Mouse (Mus musculus) forebrain, embryonic 15.5 days (tissue): ENCODE data around the gene Ugt1a6b. TPM values are rescaled to one million over a fixed set of nuclear protein-coding genes. Genes with fewer than 3 reads are reported as not detected.
A peak's percentile ranks its signal among the peaks of the same experiment; 100 is the strongest.

Source experiments
- ATAC-seq: fragments of 200-750 bp; cut with Nextera tagmentation; replicated peaks from 2 replicates; pipeline ENCODE4 v1.8.0; 2017; ENCODE audit warnings: mild to moderate bottlenecking, moderate TSS enrichment, moderate library complexity
- H3K27ac ChIP-seq: fragments of 300-500 bp; sonication (generic); replicated peaks from 2 replicates; pipeline ENCODE4 v1.5.1; 2015; ENCODE audit warnings: mild to moderate bottlenecking, inconsistent platforms
- H3K27me3 ChIP-seq: fragments of 300-500 bp; sonication (generic); 2 replicates; pipeline ENCODE4 v1.6.1; 2015; ENCODE audit warnings: inconsistent platforms
- H3K36me3 ChIP-seq: fragments of 300-500 bp; sonication (generic); 2 replicates; pipeline ENCODE4 v1.6.1; 2015; ENCODE audit warnings: mild to moderate bottlenecking, inconsistent platforms
- H3K4me1 ChIP-seq: fragments of 300-500 bp; sonication (generic); 2 replicates; pipeline ENCODE4 v1.6.1; 2015; ENCODE audit warnings: inconsistent platforms
- H3K4me2 ChIP-seq: fragments of 300-500 bp; sonication (generic); replicated peaks from 2 replicates; pipeline ENCODE4 v1.6.1; 2015; ENCODE audit warnings: mild to moderate bottlenecking, inconsistent platforms
- H3K4me3 ChIP-seq: fragments of 300-500 bp; sonication (generic); 2 replicates; pipeline ENCODE4 v1.5.1; 2015; ENCODE audit warnings: mild to moderate bottlenecking, inconsistent platforms
- H3K9ac ChIP-seq: fragments of 300-500 bp; sonication (generic); replicated peaks from 2 replicates; pipeline ENCODE4 v1.6.1; 2015; ENCODE audit warnings: mild to moderate bottlenecking, inconsistent platforms
- H3K9me3 ChIP-seq: fragments of 300-500 bp; sonication (generic); 2 replicates; pipeline ENCODE4 v1.6.1; 2016; ENCODE audit warnings: inconsistent platforms
- WGBS: fragments of 180-500 bp; shearing (Covaris S2); methylation state at CpG from one replicate; pipeline ENCODE4 v1.1.7; 2015; ENCODE audit warnings: mixed read lengths; 5-methylcytosine and 5-hydroxymethylcytosine counted together
- polyA plus RNA-seq: library from polyadenylated mRNA; unstranded; fragments of >200 nt; fragmentation: Nextera tagmentation; extraction: Ambion mirVana; gene quantifications from 2 replicates; pipeline ENCODE4 v1.2.1, GENCODE M21; 2015

Ugt1a6b gene
- polyA plus RNA-seq, 1 experiment from 2014 or later, result 2.3 TPM

- H3K4me1 ChIP-seq, result no peaks in the 10 kb centered on the region
Observed at GRCm38 (mm10) chr1:88230981-88231802, 128.1 kb downstream of the Ugt1a6b start.

GRCm38 (mm10) chr1:88231803-88232499 lies 128.9 kb downstream of the Ugt1a6b start:
- H3K4me3 ChIP-seq, result no peak overlapping the region
- H3K27ac ChIP-seq, result no peak overlapping the region
- H3K4me1 ChIP-seq, result no peaks in the 10 kb centered on the region
- no peaks in the 10 kb centered on the region for H3K36me3 ChIP-seq
- 68% methylated on average over 7 of the region's 7 CpGs for WGBS
- no peak for ATAC-seq
- no peak overlapping the region for H3K4me2 ChIP-seq
- no peaks in the 10 kb centered on the region for H3K27me3 ChIP-seq
- H3K9ac ChIP-seq, result no peak overlapping the region
- H3K9me3 ChIP-seq, result peaks cover 91% of the 10 kb centered on the region

More at GRCm38 (mm10) chr1:88230981-88231802, 128.1 kb downstream of the Ugt1a6b start:
- 78% methylated on average over 6 of the region's 6 CpGs for whole genome bisulfite sequencing
- H3K9ac ChIP-seq, result no peak overlapping the region
- no peak overlapping the region for H3K27ac ChIP-seq
- no peak for ATAC-seq
- no peaks in the 10 kb centered on the region for H3K27me3 ChIP-seq
- no peak overlapping the region for H3K4me2 ChIP-seq
- no peaks in the 10 kb centered on the region for H3K36me3 ChIP-seq
- no peak overlapping the region for H3K4me3 ChIP-seq
- peaks cover 95% of the 10 kb centered on the region for H3K9me3 ChIP-seq

- ATAC-seq, result no peak
- Histone ChIP-seq H3K27ac (no peak overlapping the region), H3K4me3 (no peak overlapping the region), H3K4me1 (no peaks in the 10 kb centered on the region), H3K27me3 (no peaks in the 10 kb centered on the region), H3K36me3 (no peaks in the 10 kb centered on the region), H3K4me2 (no peak overlapping the region), H3K9ac (no peak overlapping the region), H3K9me3 (peaks cover 91% of the 10 kb centered on the region)
- 54% methylated on average over 3 of the region's 3 CpGs for WGBS
Observed at GRCm38 (mm10) chr1:88232664-88233380, 129.8 kb downstream of the Ugt1a6b start.

- Histone ChIP-seq H3K27ac (no peak overlapping the region), H3K27me3 (no peaks in the 10 kb centered on the region), H3K4me2 (no peak overlapping the region), H3K4me3 (no peak overlapping the region), H3K36me3 (no peaks in the 10 kb centered on the region), H3K4me1 (no peaks in the 10 kb centered on the region), H3K9ac (no peak overlapping the region), H3K9me3 (peaks cover 91% of the 10 kb centered on the region)
- ATAC-seq, result no peak
- WGBS, result 70% methylated on average over 14 of the region's 14 CpGs
Observed at GRCm38 (mm10) chr1:88233421-88234247, 130.6 kb downstream of the Ugt1a6b start.

- Histone ChIP-seq H3K27ac (no peak overlapping the region), H3K36me3 (no peaks in the 10 kb centered on the region), H3K4me1 (no peaks in the 10 kb centered on the region), H3K4me2 (no peak overlapping the region), H3K9me3 (peaks cover 91% of the 10 kb centered on the region), H3K9ac (no peak overlapping the region), H3K27me3 (no peaks in the 10 kb centered on the region), H3K4me3 (no peak overlapping the region)
- 64% methylated on average over 4 of the region's 4 CpGs for WGBS
- no peak for ATAC-seq
Observed at GRCm38 (mm10) chr1:88234248-88234610, 131.2 kb downstream of the Ugt1a6b start.

GRCm38 (mm10) chr1:88234646-88235045 lies 131.6 kb downstream of the Ugt1a6b start:
- H3K27me3 ChIP-seq, result no peaks in the 10 kb centered on the region
- ATAC-seq, result no peak
- H3K4me2 ChIP-seq, result no peak overlapping the region
- WGBS, result 44% methylated on average over 5 of the region's 5 CpGs
- no peak overlapping the region for H3K4me3 ChIP-seq
- no peak overlapping the region for H3K27ac ChIP-seq
- no peak overlapping the region for H3K9ac ChIP-seq
- no peaks in the 10 kb centered on the region for H3K4me1 ChIP-seq
- peaks cover 92% of the 10 kb centered on the region for H3K9me3 ChIP-seq
- H3K36me3 ChIP-seq, result no peaks in the 10 kb centered on the region

GRCm38 (mm10) chr1:88235046-88235893 lies 132.2 kb downstream of the Ugt1a6b start:
- 68% methylated on average over 11 of the region's 11 CpGs for WGBS
- no peak for ATAC-seq
- H3K4me3 ChIP-seq, result no peak overlapping the region
- H3K27me3 ChIP-seq, result no peaks in the 10 kb centered on the region
- H3K9me3 ChIP-seq, result peaks cover 92% of the 10 kb centered on the region
- H3K4me2 ChIP-seq, result no peak overlapping the region
- H3K9ac ChIP-seq, result no peak overlapping the region
- no peaks in the 10 kb centered on the region for H3K36me3 ChIP-seq
- no peaks in the 10 kb centered on the region for H3K4me1 ChIP-seq
- no peak overlapping the region for H3K27ac ChIP-seq

GRCm38 (mm10) chr1:88235894-88236415 lies 132.9 kb downstream of the Ugt1a6b start:
- ATAC-seq, result no peak
- 66% methylated on average over 4 of the region's 4 CpGs for WGBS

GRCm38 (mm10) chr1:88237311-88237710 lies 134.3 kb downstream of the Ugt1a6b start:
- ATAC-seq, result no peak
- H3K9me3 ChIP-seq, result peaks cover 90% of the 10 kb centered on the region
- H3K9ac ChIP-seq, result no peak overlapping the region
- H3K36me3 ChIP-seq, result no peaks in the 10 kb centered on the region
- H3K27ac ChIP-seq, result no peak overlapping the region
- no peak overlapping the region for H3K4me3 ChIP-seq
- H3K4me1 ChIP-seq, result no peaks in the 10 kb centered on the region
- H3K27me3 ChIP-seq, result no peaks in the 10 kb centered on the region
- 76% methylated on average over 5 of the region's 5 CpGs for WGBS
- no peak overlapping the region for H3K4me2 ChIP-seq

More at GRCm38 (mm10) chr1:88235894-88236415, 132.9 kb downstream of the Ugt1a6b start:
- Histone ChIP-seq H3K36me3 (no peaks in the 10 kb centered on the region), H3K4me2 (no peak overlapping the region), H3K27me3 (no peaks in the 10 kb centered on the region), H3K27ac (no peak overlapping the region), H3K9me3 (peaks cover 93% of the 10 kb centered on the region), H3K4me1 (no peaks in the 10 kb centered on the region), H3K9ac (no peak overlapping the region), H3K4me3 (no peak overlapping the region)

GRCm38 (mm10) chr1:88238771-88239170 lies 135.7 kb downstream of the Ugt1a6b start:
- Histone ChIP-seq H3K9me3 (peaks cover 90% of the 10 kb centered on the region), H3K4me3 (no peak overlapping the region), H3K9ac (no peak overlapping the region), H3K27me3 (no peaks in the 10 kb centered on the region), H3K4me2 (no peak overlapping the region), H3K36me3 (no peaks in the 10 kb centered on the region), H3K27ac (no peak overlapping the region), H3K4me1 (no peaks in the 10 kb centered on the region)
- WGBS, result 81% methylated on average over 6 of the region's 6 CpGs
- 0 out of 2 replicates have a peak, but pooled peaks have one; percentile 11 for ATAC-seq

GRCm38 (mm10) chr1:88240072-88240471 lies 137.0 kb downstream of the Ugt1a6b start:
- WGBS, result 74% methylated on average over 5 of the region's 5 CpGs
- ATAC-seq, result no peak
- Histone ChIP-seq H3K27me3 (no peaks in the 10 kb centered on the region), H3K9ac (no peak overlapping the region), H3K4me3 (no peak overlapping the region), H3K4me1 (no peaks in the 10 kb centered on the region), H3K4me2 (no peak overlapping the region), H3K36me3 (no peaks in the 10 kb centered on the region), H3K9me3 (peaks cover 90% of the 10 kb centered on the region), H3K27ac (no peak overlapping the region)
